Mouse (Mus musculus) heart, embryonic 16.5 days (tissue): ENCODE measurements around the gene Hs3st3b1. TPM values are rescaled to one million over a fixed set of nuclear protein-coding genes. Genes with fewer than 3 reads are reported as not detected.

Experiments
- ATAC-seq: fragments of 200-750 bp; cut with Nextera tagmentation; replicated peaks from 2 replicates; pipeline ENCODE4 v1.8.0; 2017; ENCODE audit warnings: moderate number of reproducible peaks; ENCODE audit not compliant: insufficient read depth, low FRiP score; ENCODE audit errors: extremely low read depth
- H3K27ac ChIP-seq: fragments of 300-500 bp; sonication (generic); 2 replicates; pipeline ENCODE4 v1.5.1; 2014; ENCODE audit warnings: mild to moderate bottlenecking, low read length, control low read depth, moderate library complexity
- H3K27me3 ChIP-seq: fragments of 300-500 bp; sonication (generic); 2 replicates; pipeline ENCODE4 v1.6.1; 2014; ENCODE audit warnings: low read length, mixed read lengths; ENCODE audit not compliant: control insufficient read depth, insufficient read depth
- H3K36me3 ChIP-seq: fragments of 300-500 bp; sonication (generic); 2 replicates; pipeline ENCODE4 v1.6.1; 2014; ENCODE audit not compliant: control insufficient read depth, insufficient read depth
- H3K4me1 ChIP-seq: fragments of 300-500 bp; sonication (generic); 2 replicates; pipeline ENCODE4 v1.6.1; 2014; ENCODE audit warnings: low read length, mixed read lengths; ENCODE audit not compliant: control insufficient read depth, insufficient read depth
- H3K4me2 ChIP-seq: fragments of 300-500 bp; sonication (generic); 2 replicates; pipeline ENCODE4 v1.6.1; 2014; ENCODE audit warnings: low read depth, mild to moderate bottlenecking, control low read depth, low read length
- H3K4me3 ChIP-seq: fragments of 300-500 bp; sonication (generic); 2 replicates; pipeline ENCODE4 v1.5.1; 2014; ENCODE audit warnings: mild to moderate bottlenecking, control low read depth, low read length
- H3K9ac ChIP-seq: fragments of 300-500 bp; sonication (generic); 2 replicates; pipeline ENCODE4 v1.6.1; 2014; ENCODE audit warnings: low read length, control low read depth
- H3K9me3 ChIP-seq: fragments of 300-500 bp; sonication (generic); replicated peaks from 2 replicates; pipeline ENCODE4 v1.6.1; 2016; ENCODE audit warnings: low read length; ENCODE audit not compliant: control insufficient read depth
- WGBS: fragments of 180-500 bp; shearing (Covaris S2); extraction: QIAGEN DNeasy Blood & Tissue Kit; methylation state at CpG from one replicate; pipeline ENCODE4 v1.1.7; 2014; 5-methylcytosine and 5-hydroxymethylcytosine counted together
- polyA plus RNA-seq: library from polyadenylated mRNA; unstranded; fragments of >200 nt; fragmentation: Nextera tagmentation; extraction: Ambion mirVana; gene quantifications from 2 replicates; pipeline ENCODE4 v1.2.1, GENCODE M21; 2015

Gene Hs3st3b1
- polyA plus RNA-seq, 1 experiment from 2014 or later, result 2.7 TPM

DNA sequence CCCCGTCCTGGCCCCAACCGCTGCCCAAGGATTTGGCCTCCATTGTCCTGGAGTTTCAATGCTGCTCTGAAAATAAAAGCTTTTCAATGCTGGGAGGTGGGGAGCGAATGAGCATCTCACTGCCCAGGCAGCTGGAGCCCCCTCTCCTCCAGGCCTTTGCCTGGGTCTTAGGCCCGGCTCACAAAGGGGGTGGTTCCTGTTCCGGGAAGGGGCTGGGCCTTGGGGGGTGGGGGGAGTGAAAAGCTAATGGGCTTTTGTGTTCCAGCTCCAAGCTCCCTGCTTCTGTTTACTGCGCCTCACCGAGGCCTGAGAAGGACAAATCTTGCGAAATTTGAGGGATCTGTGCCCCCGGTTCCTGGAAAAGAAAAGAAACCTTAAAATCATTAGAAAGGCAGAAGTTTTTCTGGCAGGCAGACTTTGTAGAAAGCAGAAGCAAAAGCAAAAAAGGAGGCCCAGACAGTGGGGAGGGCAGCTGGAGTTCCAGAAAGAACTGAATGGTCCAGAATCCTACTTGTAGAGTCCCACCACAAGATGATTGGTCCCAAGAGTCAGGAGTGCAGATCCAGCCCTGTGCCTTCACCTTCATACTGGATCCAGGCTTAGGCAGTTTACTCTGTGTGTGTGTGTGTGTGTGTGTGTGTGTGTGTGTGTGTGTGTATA lies 23.5 kb downstream of the Hs3st3b1 start:
- no peak overlapping the region for H3K27ac ChIP-seq
- H3K27me3 ChIP-seq, result no peaks in the 10 kb centered on the region
- no peak overlapping the region for H3K4me2 ChIP-seq
- H3K36me3 ChIP-seq, result no peaks in the 10 kb centered on the region
- H3K9me3 ChIP-seq, result no peaks in the 10 kb centered on the region
- no peaks in the 10 kb centered on the region for H3K4me1 ChIP-seq
- 65% methylated on average over 9 of the region's 9 CpGs for WGBS
- no peak for ATAC-seq
- H3K4me3 ChIP-seq, result no peak overlapping the region
- no peak overlapping the region for H3K9ac ChIP-seq

DNA sequence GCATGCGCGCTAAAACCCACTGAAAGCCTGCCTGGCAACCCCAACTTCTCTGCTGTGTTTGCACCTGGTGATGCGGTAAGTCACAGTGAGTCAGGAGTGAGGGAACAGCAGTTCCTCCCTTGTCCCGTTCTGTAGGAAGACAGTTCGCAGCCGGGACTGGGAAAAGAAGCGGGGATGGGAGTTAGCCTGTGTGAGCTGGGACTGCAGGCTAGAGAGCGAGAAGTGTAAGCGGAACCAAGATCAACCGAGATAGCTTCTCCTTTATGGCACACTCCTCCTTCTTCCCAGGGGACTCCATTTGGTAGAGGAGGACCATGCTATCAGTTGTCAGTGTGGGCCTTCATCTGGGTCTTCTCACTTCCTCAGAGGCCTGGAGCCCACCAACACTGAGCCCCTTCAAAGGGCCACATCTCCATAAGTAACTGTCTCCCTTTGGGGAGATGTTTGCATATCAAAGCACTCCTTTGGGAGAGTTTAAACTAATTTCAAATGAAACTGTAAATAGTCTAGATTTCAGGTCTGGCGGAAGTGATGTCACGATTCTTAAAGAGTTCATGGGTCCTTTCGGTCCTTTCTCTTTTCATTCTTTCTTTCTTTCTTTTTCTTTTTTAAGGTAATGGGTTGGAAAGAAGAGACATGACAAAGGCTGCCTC lies 24.1 kb downstream of the Hs3st3b1 start:
- 78% methylated on average over 13 of the region's 13 CpGs for WGBS
- H3K27me3 ChIP-seq, result no peaks in the 10 kb centered on the region
- no peak overlapping the region for H3K9ac ChIP-seq
- no peaks in the 10 kb centered on the region for H3K36me3 ChIP-seq
- no peaks in the 10 kb centered on the region for H3K9me3 ChIP-seq
- ATAC-seq, result no peak
- H3K27ac ChIP-seq, result no peak overlapping the region
- no peak overlapping the region for H3K4me3 ChIP-seq
- no peaks in the 10 kb centered on the region for H3K4me1 ChIP-seq
- H3K4me2 ChIP-seq, result no peak overlapping the region

DNA sequence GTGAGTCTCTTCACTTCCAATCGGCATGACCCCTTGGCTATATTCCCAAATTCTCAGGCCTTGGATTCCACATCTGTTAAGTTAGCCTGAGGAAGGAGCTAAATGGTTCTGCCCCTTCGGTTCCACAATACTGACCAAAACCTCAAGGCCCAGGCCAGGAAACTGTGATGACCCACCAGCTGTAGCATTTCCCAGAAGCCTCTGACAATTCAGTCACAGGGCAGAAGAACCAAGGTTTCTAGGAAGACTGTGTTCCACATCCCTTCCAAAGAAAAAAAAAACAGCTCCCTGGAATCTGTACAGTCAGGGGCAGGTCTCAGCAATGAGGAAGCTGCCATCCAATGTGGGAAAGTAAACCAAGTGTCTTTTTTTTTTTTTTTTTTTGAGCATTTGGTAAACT lies 25.1 kb downstream of the Hs3st3b1 start:
- WGBS, result 75% methylated on average over 2 of the region's 2 CpGs
- H3K4me1 ChIP-seq, result no peaks in the 10 kb centered on the region

DNA sequence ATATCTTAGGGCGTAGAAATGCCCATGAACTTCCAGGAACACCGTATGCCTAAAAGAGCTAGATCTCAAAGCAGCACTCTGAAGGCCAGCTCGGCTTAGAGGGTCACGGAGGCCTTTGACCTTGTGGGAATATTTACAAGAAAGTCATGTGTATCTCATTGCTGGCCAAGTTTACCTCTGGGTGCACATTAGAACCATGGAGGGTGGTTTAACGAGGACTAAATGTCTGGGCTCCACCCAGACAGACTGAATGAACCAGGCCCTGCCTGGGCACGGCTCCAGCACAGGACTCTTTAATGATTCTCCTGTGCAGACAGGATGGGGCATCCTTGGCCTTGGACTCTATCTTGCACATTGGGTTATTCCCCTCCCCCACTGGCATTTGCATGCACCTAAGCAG lies 27.9 kb downstream of the Hs3st3b1 start:
- Histone ChIP-seq H3K4me1 (no peaks in the 10 kb centered on the region), H3K4me3 (no peak overlapping the region), H3K36me3 (no peaks in the 10 kb centered on the region), H3K27ac (no peak overlapping the region), H3K4me2 (no peak overlapping the region), H3K9ac (no peak overlapping the region), H3K9me3 (no peaks in the 10 kb centered on the region), H3K27me3 (no peaks in the 10 kb centered on the region)
- 70% methylated on average over 6 of the region's 6 CpGs for WGBS
- ATAC-seq, result no peak

More for the DNA sequence above, 25.1 kb downstream of the Hs3st3b1 start:
- Histone ChIP-seq H3K9ac (no peak overlapping the region), H3K4me2 (no peak overlapping the region), H3K9me3 (no peaks in the 10 kb centered on the region), H3K27me3 (no peaks in the 10 kb centered on the region), H3K27ac (no peak overlapping the region), H3K36me3 (no peaks in the 10 kb centered on the region), H3K4me3 (no peak overlapping the region)
- ATAC-seq, result no peak

DNA sequence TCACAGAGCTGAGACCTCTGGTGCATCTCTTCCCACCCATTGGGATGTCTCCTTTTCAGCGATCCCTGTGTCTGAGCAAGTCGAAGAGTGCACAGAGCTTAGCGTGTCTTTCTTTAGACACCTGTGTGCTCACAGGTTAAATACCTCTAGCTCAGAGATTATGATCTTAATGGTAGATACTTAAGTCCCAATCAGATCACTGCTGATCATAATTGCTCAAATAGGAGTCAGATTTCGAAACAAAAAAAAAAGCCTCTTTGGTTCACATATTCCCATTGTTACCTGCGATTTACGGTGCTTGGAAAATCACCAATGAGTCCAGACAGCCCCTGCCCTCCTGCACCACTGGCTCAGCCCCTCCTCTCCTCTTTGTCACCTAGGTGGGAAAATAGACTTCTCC lies 28.5 kb downstream of the Hs3st3b1 start:
- WGBS, result 90% methylated on average over 6 of the region's 6 CpGs
- ATAC-seq, result no peak
- no peak overlapping the region for H3K27ac ChIP-seq
- H3K9ac ChIP-seq, result no peak overlapping the region
- H3K4me2 ChIP-seq, result no peak overlapping the region
- no peaks in the 10 kb centered on the region for H3K27me3 ChIP-seq
- H3K4me1 ChIP-seq, result no peaks in the 10 kb centered on the region
- no peaks in the 10 kb centered on the region for H3K36me3 ChIP-seq
- no peak overlapping the region for H3K4me3 ChIP-seq
- no peaks in the 10 kb centered on the region for H3K9me3 ChIP-seq

DNA sequence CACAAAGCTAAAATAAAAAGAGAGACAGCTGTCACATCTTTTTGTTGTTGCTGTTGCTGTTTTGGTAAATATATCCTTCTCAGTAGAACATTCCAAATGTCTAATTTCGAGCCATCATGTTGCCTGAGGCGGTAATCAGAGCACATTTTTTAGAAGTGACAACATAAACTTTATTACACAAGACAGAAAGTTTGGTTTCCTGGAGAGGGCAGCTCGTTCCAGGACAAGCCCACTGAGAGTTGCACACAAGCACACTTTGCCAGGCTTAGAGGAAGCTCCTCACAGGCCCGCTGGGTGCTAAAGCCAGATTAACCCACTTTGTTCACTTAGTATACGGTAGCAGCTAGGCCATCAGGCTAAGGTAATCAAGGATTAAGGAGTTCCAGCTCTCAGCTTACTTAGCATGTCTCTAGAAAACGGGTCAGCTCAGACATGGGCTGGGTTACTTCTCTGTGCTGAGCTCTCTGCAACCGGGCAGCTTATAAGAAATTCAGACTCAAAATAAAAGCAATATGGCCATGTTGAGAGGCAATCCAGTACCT lies 30.5 kb downstream of the Hs3st3b1 start:
- 51% methylated on average over 7 of the region's 7 CpGs for WGBS
- H3K9ac ChIP-seq, result no peak overlapping the region
- H3K4me3 ChIP-seq, result no peak overlapping the region
- ATAC-seq, result no peak
- no peaks in the 10 kb centered on the region for H3K36me3 ChIP-seq
- H3K27ac ChIP-seq, result no peak overlapping the region
- no peaks in the 10 kb centered on the region for H3K27me3 ChIP-seq
- no peaks in the 10 kb centered on the region for H3K9me3 ChIP-seq
- no peak overlapping the region for H3K4me2 ChIP-seq
- H3K4me1 ChIP-seq, result no peaks in the 10 kb centered on the region

DNA sequence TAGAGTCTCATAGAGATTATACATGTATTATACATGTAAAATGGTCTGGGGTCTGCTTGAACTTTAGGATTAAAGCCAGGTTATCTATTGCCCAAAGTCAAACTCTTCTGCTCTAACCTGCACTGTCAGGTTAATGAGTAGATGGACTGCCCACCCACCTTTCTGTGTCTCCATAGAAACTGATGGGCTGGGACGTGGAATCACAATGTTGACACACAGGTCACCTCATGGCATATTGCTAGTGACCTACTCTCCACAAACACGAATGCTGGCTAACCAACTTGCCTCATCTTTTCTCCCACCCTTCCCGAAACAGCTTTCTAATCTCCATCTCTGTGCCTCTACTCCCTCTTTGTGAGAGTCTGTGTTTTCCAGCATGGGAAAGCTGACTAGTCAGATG lies 38.7 kb downstream of the Hs3st3b1 start:
- no peak for ATAC-seq

DNA sequence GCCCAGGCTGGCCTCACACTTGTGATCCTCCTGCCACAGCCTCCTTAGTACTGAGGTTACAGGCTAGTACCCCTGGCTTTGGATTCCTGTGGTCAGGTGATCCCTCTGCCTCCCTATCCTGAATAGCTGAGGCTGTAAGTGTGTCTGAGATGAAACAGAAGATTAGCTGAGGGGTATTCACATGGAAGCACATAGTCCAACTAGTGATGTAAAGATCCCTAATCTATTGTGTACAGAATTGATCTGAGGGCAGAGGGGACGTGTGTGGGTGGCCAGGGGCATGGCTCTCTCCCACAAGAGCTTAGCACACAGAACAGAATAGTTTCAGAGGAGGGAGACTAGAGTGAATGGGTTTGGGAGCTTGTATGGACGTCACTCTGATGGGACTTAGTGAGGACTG lies 41.8 kb downstream of the Hs3st3b1 start:
- 58% methylated on average over 2 of the region's 2 CpGs for WGBS
- Histone ChIP-seq H3K27me3 (no peaks in the 10 kb centered on the region), H3K9me3 (no peaks in the 10 kb centered on the region), H3K4me3 (no peak overlapping the region), H3K27ac (no peak overlapping the region), H3K4me2 (no peak overlapping the region), H3K4me1 (no peaks in the 10 kb centered on the region), H3K9ac (no peak overlapping the region), H3K36me3 (no peaks in the 10 kb centered on the region)
- no peak for ATAC-seq

More for the DNA sequence above, 38.7 kb downstream of the Hs3st3b1 start:
- no peak overlapping the region for H3K27ac ChIP-seq
- no peaks in the 10 kb centered on the region for H3K27me3 ChIP-seq
- no peak overlapping the region for H3K9ac ChIP-seq
- no peaks in the 10 kb centered on the region for H3K9me3 ChIP-seq
- no peaks in the 10 kb centered on the region for H3K4me1 ChIP-seq
- H3K4me3 ChIP-seq, result no peak overlapping the region
- H3K36me3 ChIP-seq, result no peaks in the 10 kb centered on the region
- 83% methylated on average over 3 of the region's 3 CpGs for WGBS
- no peak overlapping the region for H3K4me2 ChIP-seq

DNA sequence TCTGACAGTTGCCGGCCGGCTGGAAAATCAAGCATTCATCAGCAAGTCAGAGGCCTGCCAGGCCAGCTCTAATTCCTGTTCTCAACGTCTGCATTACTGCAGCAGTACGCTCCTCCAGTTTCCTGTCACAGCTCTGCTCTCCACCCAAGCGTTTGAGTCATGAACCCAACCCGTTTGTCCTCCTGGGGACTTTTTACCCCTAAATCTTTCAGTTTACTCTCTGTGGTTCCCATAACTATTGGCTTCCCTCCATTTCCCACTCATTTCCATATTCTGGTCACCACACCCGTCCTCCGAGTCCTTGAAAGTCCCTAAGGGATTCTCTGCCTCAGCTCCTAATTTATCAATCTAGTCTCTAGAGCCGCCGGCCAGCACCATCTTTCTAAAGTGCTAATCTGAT lies 42.8 kb downstream of the Hs3st3b1 start:
- ATAC-seq, result no peak
- Histone ChIP-seq H3K4me1 (no peaks in the 10 kb centered on the region), H3K9me3 (no peaks in the 10 kb centered on the region), H3K4me3 (no peak overlapping the region), H3K9ac (no peak overlapping the region), H3K4me2 (no peak overlapping the region), H3K27me3 (no peaks in the 10 kb centered on the region), H3K27ac (no peak overlapping the region), H3K36me3 (no peaks in the 10 kb centered on the region)
- WGBS, result 30% methylated on average over 10 of the region's 10 CpGs
